Mouse (Mus musculus) spleen, postnatal 10 days (tissue): Measurements from ENCODE around the gene Pgm3.

Experiments used
- DNase-seq, 2 experiments: peaks; one replicate each; pipeline ENCODE4 v3.0.0; 2021 to 2022; ENCODE audit warnings: low spot score in 2 of 2

Pgm3 gene

GRCm38 (mm10) chr9:86569314-86569910, 2.2 kb downstream of the Pgm3 start:
- DNase-seq: no peak

- DNase-seq: no peak
Observed at GRCm38 (mm10) chr9:86560543-86560942, 11.1 kb downstream of the Pgm3 start.

- no peak for DNase-seq
Observed at GRCm38 (mm10) chr9:86554641-86555040, 17.0 kb downstream of the Pgm3 start.

GRCm38 (mm10) chr9:86553886-86554285, 17.8 kb downstream of the Pgm3 start:
- no peak for DNase-seq

- no peak for DNase-seq
Observed at GRCm38 (mm10) chr9:86550717-86551116, 20.9 kb downstream of the Pgm3 start.

- no peak for DNase-seq
Observed at GRCm38 (mm10) chr9:86549637-86550162, 21.9 kb downstream of the Pgm3 start.

- DNase-seq: no peak
Observed at GRCm38 (mm10) chr9:86544559-86544958, 27.1 kb downstream of the Pgm3 start.

- no peak for DNase-seq
Observed at GRCm38 (mm10) chr9:86543451-86543850, 28.2 kb downstream of the Pgm3 start.

- DNase-seq: no peak
Observed at GRCm38 (mm10) chr9:86534071-86534470, 37.6 kb downstream of the Pgm3 start.

- DNase-seq: no peak
Observed at GRCm38 (mm10) chr9:86525600-86525999, 46.0 kb downstream of the Pgm3 start.

- no peak for DNase-seq
Observed at GRCm38 (mm10) chr9:86522335-86522734, 49.3 kb downstream of the Pgm3 start.

GRCm38 (mm10) chr9:86514798-86515197, 56.8 kb downstream of the Pgm3 start:
- DNase-seq: no peak

GRCm38 (mm10) chr9:86514390-86514789, 57.3 kb downstream of the Pgm3 start:
- no peak for DNase-seq

GRCm38 (mm10) chr9:86513733-86514132, 57.9 kb downstream of the Pgm3 start:
- DNase-seq: no peak

- no peak for DNase-seq
Observed at GRCm38 (mm10) chr9:86507437-86507836, 64.2 kb downstream of the Pgm3 start.
